Mouse (Mus musculus): ENCODE data around the gene Mus81.

The Mus81 gene

DNA sequence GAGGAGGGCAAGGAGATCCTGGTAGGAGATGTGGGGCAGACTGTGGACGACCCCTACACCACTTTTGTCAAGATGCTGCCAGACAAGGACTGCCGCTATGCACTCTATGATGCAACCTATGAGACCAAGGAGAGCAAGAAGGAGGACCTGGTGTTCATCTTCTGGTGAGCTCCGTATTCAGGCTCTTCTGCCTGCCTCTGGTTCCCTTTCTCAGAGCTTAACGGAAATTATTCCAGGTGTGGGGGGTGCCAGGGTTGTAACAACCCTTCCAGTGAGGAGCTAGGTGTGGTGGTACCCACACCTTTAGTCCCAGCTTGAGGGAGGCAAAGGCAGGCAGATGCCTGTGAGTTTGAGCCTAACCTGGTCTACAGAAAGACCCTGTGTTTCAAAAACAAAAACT is 4.4 kb upstream of the Mus81 start:
- DNase-seq (ENCODE audit: low spot score in 2 of 2) = no peak

DNA sequence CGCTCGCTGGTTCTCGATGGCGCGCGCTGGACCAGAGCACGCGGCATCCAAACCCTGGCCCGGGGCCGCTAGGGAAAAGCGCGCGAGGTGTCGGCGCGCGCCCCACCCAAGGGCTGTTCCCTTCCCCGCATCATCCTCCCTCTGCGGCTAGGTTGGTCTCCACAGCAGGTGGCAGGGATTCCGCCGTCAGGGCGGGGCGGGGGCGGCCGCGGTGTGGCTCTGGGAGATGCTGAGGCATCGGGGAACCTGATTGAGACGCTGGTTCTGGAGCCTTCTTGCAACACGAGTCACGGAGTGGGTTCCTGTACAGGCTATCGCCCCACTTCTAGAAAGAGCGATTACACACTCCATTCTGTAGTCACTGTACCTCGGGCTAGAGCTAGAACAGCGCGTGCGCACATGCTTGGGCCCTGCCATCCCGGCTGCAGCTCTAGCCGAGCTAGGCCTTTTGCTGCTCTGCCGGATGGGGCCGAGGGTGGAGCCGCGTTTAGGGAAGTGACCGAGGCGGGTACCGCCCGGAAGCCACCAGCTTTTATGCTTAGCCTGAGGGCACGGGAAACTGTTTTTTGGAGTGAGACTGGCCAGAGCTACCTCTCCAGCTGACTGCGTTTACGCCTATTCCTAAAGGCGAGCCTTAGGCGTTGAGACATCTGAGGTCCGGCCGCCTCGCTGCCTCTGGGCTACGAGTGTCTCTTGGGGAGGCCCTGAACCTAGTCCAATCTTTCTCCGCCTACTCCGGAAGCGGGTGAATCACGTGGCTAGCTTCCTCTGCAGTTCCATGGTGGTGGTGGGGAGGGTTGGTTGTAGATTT is 2.9 kb upstream of the Mus81 start:
- peak; percentile 68 to 79 for DNase-seq (ENCODE audit: low spot score in 2 of 2)

DNA sequence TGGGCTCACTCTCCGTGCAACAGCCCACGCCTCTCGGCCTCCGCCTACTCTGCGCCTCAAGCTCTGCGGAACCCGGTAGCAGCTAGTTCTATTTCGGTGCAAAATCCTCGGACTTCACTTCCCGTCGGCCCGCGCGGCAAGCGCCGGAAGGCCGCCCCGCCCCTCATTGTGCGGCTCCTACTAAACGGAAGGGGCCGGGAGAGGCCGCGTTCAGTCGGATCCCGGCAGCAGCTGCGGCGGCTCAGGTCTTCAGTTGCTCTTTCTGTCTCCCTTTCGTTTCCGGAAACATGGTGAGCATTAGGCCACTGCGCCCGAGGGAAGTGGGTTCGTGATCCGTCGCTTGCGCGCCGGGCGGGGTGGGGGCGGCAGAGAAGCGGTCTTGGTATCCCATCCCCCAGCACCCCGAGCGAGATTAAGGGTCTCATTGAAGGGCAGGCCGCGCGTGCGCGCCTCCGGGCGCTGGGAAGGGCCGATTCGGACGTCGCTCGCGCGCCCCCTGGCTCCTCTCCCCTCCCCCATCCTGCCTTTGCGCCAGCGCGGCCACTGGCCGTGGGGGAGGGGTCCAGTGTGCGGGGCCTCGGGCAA is 2.2 kb upstream of the Mus81 start, which contains the start of gene Cfl1:
Gene Cfl1 (plus strand): TSS at position 143 of the 585 bp plus-strand sequence.
- peak; percentile 86 to 90 for DNase-seq (ENCODE audit: low spot score in 2 of 2)

DNA sequence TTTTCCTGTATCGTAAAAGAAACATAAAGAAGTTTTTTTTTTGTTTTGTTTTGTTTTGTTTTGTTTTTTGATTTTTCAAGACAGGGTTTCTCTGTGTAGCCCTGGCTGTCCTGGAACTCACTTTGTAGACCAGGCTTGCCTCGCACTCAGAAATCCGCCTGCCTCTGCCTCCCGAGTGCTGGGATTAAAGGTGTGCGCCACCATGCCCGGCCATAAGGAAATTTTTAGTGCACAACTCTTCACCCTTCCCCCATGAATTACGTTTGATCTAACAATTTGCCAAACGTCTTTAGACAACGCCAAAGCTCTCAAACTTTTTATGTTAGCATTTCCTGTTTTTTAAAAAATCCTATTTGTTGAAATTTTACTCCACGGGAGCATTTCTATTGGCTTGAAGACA is 1.5 kb upstream of the Mus81 start:
- peak in 1 of 2 experiments; percentile 7 for DNase-seq (ENCODE audit: low spot score in 2 of 2)

DNA sequence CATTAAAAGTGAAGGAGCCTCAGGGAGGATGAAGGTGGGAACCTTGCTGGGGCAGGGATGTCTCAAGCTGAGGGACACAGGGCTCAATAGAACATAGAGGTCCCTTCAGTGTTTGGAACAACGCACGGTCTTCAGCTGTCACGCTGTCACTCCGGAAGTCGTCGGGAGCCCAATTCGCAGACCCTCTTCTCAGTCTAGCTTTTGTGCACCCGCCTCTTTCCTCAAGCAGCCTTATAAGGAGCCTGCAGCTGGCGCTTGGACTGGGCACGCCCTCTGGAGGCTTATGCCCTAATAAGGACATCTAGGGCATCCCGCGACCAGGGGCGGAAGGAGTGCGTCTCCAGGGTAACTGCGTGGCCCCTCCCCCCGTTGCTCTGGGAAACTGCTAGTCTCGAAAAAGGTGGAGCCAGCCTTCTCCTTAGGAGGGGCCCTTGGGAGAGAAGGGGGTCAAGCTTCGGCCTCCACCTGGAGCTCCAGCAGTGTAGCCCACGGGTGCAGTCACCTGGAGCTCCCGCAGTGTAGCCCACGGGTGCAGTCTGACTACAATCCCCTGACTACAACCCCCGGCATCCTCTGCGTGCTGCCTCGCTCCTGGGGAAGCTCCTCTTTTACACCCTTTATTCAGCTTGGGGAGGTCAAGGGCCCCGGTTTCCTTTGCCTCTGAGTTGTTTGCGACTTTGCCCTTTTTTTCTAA is 823 bp upstream of the Mus81 start:
- peak; percentile 95 to 96 for DNase-seq (ENCODE audit: low spot score in 2 of 2)

DNA sequence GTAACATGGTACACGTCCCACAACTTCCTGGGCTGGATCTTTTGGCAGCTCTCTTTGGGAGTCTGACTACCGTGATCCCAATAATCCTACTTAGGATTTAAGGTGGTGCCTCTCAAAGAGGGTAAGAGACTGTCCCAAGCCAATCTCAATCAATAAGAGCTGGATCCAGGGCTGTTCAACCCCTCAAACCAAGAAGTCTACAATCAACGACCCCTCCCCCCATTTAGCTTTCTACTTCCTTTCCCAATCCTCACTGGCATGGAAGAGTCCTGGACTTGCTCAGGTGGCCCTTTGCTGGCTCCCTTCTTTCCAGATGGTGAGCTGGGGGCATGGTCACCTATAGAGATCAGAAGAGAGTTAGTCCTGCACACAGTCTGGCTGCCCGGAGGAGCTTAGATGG is 1.4 kb downstream of the Mus81 start:
- DNase-seq (ENCODE audit: low spot score in 2 of 2) = no peak

DNA sequence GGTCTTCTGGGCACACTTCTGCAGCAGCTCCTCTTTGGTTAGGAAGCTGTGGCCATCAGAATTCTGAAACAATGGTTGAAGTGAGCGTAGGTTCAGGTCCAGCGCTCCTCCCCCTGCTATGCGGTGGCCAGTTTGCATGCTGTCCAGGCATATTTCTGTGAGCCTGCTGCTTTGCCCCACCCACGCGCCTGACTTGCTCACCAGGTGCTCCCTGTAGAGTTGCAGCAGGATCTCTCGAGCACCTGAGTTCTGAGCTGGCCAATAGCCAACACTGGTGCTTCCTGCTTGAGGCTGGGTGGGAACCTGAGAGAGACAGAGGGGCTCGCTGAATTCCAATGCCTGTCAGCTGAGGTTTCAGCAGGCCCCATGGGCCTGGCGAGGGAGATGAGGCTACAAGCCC is 1.9 kb downstream of the Mus81 start:
- no peak for DNase-seq (ENCODE audit: low spot score in 2 of 2)

DNA sequence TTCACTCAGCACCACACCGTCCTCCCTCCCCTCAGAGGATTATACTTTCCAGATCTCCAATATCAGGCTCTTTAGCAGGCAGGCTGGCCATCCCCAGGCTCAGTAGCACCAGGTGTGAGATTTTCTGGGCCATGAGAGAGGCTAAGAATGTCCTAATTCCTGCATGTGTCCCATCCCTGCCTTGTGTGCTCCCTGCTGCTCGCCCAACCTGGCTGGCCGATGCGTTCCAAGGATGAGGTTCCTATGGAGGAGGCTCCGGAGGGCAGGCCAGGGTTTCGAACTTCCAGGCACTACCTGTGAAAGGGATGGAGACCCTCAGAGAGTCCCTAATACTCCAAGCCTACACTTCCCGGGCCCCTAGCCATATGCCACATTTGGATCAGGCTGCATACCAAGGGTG is 2.4 kb downstream of the Mus81 start:
- DNase-seq (ENCODE audit: low spot score in 2 of 2) = no peak

DNA sequence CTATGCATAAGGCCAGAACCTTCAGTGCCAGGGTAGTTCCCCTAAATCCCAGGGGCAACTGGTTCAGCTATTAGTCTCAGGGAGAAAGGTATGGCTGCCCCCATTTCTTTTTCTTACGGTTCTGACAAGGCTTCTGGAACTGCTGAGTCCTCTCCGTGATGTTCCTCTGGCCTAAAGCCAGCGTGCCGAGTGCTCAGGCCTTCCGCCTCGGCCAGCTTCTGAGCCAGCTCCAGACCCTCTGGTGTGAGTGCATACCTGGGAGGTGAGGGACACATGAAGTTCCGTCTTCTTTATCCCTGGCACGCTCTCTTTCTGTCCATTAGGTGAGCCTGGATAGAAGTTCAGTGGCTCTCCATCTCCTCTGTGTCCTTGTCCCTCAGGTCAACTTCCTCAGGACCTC is 2.8 kb downstream of the Mus81 start:
- DNase-seq (ENCODE audit: low spot score in 2 of 2) = no peak

DNA sequence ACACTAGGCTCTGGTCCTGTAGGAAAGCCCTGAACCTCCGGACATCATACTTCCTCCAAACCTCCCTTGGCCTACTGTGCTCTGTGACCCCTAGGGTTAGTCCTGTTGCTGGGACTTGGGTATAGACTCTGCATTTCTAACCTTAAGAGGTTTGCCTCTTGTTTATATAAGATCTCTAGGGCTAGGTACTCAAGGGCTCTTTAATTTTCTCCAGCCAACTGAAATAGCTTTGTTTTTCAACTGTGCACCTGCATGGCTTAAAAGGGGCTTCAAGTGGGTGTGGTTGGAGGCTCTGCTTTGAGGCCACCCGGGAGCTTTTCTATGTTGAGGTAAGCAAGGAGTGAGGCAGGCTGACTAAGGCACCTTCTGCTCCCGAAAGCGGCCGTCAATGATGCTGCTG is 3.7 kb downstream of the Mus81 start:
- no peak for DNase-seq (ENCODE audit: low spot score in 2 of 2)

DNA sequence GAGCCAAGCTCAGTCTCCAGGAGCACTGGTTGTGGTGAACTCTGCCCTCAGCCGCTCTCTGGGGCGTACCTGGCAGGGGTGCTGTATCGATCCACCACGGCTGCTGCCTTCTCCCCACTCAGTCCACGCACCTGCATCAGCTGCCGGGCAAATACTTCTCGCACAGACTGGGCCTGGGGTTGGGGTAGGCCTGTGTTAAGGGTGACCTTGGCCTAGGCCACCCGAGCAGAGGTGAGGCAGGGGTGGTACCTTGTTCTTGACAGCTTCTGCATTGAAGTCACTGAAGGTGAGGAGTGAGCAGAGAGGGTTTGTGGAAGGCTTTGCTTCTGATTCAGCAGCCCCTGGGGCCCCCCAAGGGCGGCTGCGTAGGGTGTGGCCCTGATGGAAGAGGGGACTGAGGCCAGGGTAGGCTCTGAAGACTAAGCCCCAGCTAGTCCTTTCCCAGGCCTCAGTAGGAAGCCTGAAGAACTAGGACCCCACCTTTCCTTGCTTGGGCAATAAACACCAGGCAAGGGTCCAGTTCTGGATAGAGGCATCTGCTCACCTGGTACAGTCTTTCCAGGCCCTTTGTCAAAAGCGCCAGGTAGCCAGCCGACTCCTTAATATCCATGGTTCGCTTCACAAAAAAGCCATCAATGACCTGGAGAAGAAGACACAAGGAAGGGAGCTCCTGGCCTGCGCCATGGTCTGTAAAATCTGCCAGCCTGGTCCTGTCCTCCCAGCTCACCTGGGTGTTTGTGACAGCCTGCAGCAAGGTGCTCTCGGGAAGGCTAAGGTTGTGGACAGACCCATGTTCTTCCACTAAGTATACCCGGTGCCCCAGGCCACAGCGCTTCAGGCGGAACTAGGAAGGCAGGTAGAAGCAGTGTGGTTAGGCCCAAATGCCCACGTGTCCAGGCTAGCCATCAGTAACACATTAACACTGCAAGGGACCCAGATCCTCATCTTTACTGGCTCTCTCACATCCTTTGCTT is 4.5 kb downstream of the Mus81 start:
- DNase-seq (ENCODE audit: low spot score in 2 of 2) = no peak

DNA sequence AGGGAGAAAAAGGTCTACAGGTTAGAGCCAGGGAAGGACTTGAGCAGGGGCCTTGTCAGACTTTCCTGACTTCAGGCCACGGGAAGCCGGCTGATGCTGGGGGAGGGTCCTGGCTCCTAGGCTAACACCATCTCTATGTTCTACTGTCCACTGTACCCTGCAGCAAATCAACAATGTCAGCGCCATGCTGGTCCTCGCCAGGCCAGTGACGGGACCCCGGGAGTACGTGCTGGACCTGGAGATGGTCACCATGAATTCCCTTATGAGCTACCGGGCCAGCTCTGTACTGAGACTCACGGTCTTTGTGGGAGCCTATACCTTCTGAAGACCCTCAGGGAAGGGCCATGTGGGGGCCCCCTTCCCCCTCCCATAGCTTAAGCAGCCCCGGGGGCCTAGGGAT is 6.8 kb downstream of the Mus81 start:
- no peak for DNase-seq (ENCODE audit: low spot score in 2 of 2)

DNA sequence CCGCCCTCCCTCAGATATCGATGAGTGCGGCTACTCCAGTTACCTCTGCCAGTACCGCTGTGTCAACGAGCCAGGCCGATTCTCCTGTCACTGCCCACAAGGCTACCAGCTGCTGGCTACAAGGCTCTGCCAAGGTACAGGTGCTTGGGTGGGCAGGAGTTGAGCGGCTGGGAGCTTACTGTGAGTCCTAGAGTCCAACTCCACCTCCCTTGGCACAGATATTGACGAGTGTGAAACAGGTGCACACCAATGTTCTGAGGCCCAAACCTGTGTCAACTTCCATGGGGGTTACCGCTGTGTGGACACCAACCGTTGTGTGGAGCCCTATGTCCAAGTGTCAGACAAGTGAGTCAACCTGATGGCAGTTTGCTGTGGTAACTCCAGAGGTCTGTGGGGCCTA is 8.2 kb downstream of the Mus81 start:
- no peak for DNase-seq (ENCODE audit: low spot score in 2 of 2)

DNA sequence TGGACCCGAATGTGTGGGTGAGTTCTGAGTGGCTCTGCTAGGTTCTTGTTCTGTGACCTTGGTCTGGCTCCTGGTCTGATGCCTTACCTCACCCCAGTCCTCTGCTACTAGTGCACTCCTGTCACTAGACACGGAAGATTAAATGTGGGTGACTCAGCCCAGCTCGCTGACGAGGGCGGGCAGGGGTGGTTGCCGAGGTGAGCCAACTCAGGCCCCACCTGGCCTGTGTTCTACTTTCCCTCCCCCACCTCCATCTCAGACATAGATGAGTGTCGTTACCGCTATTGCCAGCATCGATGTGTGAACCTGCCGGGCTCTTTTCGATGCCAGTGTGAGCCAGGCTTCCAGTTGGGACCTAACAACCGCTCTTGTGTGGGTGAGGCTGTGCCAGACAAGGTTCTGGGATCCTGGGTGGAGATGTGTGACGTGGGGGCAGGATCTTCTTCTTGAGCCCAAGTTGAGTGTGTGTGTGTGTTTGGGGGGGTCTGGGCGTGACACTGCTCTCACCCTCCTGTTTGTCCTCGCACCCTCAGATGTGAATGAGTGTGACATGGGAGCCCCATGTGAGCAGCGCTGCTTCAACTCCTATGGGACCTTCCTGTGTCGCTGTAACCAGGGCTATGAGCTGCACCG is 10.4 kb downstream of the Mus81 start:
- DNase-seq (ENCODE audit: low spot score in 2 of 2) = no peak

DNA sequence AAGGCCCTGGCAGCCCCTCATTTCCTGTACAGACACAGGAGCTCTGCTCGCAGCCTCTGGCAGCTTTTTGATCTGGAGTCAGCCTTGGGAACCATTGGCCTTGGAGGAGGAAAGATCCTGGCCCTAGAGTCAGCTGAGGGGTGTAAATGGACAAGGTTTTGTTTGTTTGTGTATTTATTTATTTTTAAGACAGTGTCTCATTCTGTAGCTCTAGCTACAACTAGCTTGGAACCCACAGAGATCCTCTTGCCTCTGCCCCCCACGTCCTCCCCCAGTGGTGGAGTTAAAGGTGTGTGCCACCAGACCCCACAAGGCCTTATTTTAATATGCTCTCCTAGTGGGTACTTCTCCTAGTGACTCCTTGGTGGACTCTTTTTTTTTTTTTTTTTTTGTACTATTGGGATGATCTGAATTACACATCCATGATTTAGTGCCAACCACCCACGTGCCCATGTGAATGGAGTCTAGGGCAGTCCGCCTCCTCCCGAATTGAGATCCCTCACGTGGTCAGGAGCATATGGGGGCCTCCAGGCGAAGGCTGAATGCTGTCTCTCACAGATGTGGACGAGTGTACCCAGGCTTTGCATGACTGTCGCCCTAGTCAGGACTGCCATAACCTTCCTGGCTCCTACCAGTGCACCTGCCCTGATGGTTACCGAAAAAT is 11.1 kb downstream of the Mus81 start:
- no peak for DNase-seq (ENCODE audit: low spot score in 2 of 2)

DNA sequence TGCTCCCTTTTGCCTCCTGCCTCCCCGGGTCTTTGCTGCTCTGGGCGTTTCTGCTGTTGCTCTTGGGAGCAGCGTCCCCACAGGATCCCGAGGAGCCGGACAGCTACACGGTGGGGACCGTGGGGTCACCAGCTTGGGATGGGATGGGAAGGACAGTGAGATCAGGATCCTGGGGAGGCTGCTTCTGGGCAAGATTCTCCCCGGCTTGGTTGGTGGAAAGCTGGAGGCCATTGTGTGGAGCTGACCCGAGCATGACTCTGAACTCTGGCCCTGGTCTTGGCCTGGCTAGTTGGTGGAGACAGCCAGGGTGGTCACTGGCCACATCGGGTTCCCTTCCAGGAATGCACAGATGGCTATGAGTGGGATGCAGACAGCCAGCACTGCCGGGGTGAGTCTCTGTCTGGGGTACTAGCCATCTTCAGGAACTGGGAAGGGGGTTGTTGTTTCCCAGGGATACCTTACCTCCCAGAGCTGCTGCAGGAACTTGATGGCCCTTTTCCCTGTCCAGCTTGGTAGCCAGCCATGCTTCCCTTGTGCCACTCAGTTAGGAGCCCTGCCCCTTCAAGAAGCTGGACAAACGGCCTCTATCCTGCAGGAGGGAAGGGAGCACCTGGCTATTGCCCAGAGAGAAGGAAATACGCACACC is 13.0 kb downstream of the Mus81 start:
- no peak for DNase-seq (ENCODE audit: low spot score in 2 of 2)

DNA sequence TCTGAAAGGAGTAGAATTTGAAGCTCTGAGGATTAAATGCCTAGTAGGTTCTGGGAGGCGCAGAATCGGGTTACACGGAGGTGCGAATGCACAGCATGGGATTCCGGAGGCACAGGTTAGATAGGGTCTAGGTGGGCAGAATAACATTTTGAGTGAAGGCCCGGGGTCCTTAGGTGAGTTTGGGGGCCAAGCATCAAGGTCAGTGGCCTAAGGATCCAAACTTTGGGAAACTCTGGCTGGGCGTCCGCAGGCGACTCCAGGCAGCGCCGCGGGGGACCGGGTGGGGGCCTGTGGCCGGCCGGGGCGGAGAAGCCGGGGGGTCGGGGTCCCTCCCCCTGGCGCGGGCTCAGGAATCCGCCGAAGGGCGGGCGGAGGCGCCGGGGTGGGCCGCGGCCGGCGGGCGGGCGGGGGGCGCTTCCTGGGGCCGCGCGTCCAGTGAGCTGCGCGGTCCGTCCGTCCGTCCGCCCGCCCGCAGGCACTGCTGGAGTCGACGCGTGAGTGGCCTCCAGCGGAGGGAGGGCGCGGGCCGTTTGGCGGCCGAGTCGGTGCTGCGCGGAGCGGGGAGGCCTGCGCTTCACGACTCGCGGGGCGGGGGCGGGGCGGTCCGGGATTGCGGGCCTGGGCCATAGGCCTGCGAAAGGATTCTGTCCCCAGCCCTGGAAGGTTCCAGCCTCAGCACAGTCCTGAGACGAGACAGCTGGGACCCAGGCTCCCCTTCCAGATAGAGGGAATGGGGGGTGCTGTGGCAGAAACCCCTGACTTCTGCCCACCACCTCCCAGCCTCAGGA is 13.7 kb downstream of the Mus81 start:
- DNase-seq (ENCODE audit: low spot score in 2 of 2) = no peak

DNA sequence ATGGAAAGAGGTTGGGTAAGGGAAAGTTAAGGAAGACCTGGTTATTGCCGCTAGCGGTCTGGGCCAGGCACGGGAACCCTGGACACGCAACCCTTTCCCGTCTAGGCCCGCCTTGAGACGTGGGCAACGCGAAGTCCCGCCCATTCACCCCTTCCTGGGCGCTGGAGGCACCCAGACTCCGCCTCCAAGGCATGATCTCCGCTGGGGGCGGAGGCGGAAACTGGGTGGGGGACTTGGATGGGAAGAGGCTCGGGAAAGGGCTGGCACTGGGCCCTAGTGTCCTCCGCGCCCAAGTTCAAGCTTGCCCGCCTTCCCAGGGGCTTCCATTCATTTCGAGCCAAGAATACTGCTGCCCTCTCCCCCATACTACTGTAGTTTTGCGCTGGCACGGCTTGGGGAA is 14.5 kb downstream of the Mus81 start, which contains the start of gene Efemp2:
Gene Efemp2 (plus strand): TSS at position 235 of the 400 bp plus-strand sequence.
- no peak for DNase-seq (ENCODE audit: low spot score in 2 of 2)

DNA sequence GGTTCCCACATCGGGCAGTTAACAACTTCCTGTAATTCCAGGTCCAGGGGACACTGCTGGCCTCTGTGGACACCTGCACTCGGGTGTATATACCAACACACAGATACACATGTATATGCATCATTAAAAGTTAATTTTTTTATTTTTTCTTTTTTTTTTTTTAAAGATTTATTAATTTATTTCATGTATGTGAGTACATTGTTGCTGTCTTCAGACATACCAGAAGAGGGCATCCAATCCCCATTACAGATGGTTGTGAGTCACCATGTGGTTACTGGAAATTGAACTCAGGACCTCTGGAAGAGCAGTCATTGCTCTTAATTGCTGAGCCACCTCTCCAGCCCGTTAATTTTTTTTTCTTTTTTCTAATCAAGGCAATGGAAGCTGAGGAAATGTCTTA is 15.3 kb downstream of the Mus81 start:
- DNase-seq (ENCODE audit: low spot score in 2 of 2) = no peak

Data from spleen, postnatal 14 days (tissue).